Mouse (Mus musculus): ENCODE measurements at regions not wholly inside any gene's neighbourhood (a gene's known extent, or its start where the extent isn't known, plus 50 kb on each side); places are given as distances from the start of the nearest gene placed in this dataset.

DNA sequence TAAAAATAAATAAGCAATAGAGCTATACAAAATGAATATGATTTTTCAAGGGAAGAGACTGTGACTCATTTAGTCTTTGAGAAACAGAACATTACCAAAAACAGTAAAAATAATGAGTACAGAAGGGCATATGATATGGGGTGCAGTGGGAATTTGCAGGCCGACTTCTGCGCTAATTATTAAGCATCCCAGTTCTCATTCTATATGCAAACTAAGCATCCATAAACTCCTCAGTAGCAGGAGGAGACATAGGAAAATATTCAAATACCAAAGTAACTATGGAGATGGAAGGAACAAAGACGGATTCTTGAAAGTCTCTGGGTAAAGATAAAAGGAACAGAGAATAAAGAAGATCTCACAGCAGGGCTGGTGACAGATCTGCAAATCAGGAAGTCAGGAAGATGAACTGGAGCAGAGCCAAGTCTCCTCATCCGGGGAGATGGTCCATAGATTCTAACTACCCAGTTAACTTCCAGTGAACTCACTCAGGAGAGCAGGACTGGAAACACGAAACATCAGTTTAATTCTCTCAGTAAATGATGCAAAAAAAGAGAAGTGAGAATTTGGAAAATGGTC, 52.0 kb upstream of the Pkn2 start:
- 0 out of 2 replicates have a peak, but pooled peaks have one; percentile 10 for ATAC-seq (replicated peaks; ENCODE audit: poor library complexity, severe bottlenecking)

All from granulocyte monocyte progenitor cell, adult 5-6 weeks (primary cell).